Mouse (Mus musculus): Measurements from ENCODE around the gene Bcap29.
"Not testable (repeated sequence)": the region's sequence is repeated elsewhere in the genome, so short reads cannot be mapped to it uniquely, and the experiment has no call there.

- not testable (repeated sequence) for TF ChIP-seq CTCF (IDR thresholded peaks at IDR 0.05; ENCODE audit: borderline replicate concordance, extremely low read depth, insufficient read depth, insufficient read length); POLR2A (IDR thresholded peaks at IDR 0.05; ENCODE audit: borderline replicate concordance, extremely low read depth, insufficient read depth, insufficient read length, poor library complexity, severe bottlenecking)
These were observed 6.1 kb downstream of the Bcap29 start for GRCm38 (mm10) chr12:31628396-31628795.
